Mouse (Mus musculus) megakaryocyte progenitor cell, adult 5-6 weeks (primary cell): Measurements from ENCODE around the gene Rgs16. TPM values are rescaled to one million over a fixed set of nuclear protein-coding genes. Genes with fewer than 3 reads are reported as not detected.
A peak's percentile ranks its signal among the peaks of the same experiment; 100 is the strongest.

Experiments used
- ATAC-seq: replicated peaks from 2 replicates; pipeline ENCODE4 v1.8.0; 2016; ENCODE audit warnings: mild to moderate bottlenecking, moderate TSS enrichment, inconsistent platforms; ENCODE audit not compliant: poor library complexity
- total RNA-seq, 2 experiments: library from RNA; stranded (forward) in 1 of 2; stranded (reverse) in 1 of 2; fragments of 157-497, 149-512 nt in 1 of 2; fragments of 200-1000 nt in 1 of 2; gene quantifications; 2 replicates each; pipeline versions ENCODE4 v1.2.3 to v1.2.4; 2015 to 2017

Gene Rgs16
- not detected in 2 replicates for total RNA-seq (2015)
- 0.44 TPM in 1 of 2 replicates, not detected in the other for total RNA-seq (2017)

DNA sequence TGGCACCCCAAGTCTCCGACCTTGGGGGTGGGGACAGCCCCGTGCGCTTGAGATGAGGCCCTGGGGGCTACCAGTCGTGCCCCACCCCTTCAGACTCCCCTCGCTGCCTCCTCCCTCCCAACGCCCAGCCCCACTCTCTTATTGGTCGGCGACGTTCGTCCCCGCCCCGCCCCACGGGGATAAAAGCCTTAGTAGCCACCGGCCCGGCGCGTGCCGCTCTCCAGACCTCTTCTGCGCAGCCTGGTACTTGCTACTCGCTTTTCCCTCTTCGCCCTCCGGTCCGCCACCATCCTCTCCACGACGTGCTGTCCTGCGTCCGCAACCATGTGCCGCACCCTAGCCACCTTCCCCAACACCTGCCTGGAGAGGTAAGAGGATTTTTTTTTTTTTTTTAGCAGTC, at the start of gene Rgs16:
TSS of gene Rgs16 (plus strand) at position 205 of the 400 bp plus-strand sequence.
- peak; percentile 78 for ATAC-seq

GRCm38 (mm10) chr1:153692526-153692925, 47.6 kb upstream of the Rgs16 start:
- ATAC-seq: no peak

- no peak for ATAC-seq
These were observed 45.6 kb upstream of the Rgs16 start for GRCm38 (mm10) chr1:153694372-153695120.

DNA sequence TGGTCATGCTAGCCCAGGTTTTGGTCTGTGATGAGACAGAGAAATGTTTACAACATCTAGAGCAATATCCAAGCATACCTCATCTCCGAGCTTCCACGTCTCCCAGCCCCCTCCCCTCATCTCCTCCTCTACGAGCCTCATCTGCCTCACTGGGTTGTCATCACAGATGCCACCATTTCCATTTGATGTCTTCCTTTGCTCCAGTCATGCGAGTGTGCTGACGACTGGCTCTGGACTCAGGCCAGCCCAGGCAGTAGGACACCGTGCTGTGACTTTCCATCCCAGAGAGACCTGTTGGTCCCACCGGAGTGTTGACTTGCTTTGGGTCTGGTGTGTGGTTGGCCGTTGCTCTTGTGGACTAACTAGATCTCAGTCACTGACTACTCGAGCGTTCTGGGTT, 44.8 kb upstream of the Rgs16 start:
- ATAC-seq: no peak

DNA sequence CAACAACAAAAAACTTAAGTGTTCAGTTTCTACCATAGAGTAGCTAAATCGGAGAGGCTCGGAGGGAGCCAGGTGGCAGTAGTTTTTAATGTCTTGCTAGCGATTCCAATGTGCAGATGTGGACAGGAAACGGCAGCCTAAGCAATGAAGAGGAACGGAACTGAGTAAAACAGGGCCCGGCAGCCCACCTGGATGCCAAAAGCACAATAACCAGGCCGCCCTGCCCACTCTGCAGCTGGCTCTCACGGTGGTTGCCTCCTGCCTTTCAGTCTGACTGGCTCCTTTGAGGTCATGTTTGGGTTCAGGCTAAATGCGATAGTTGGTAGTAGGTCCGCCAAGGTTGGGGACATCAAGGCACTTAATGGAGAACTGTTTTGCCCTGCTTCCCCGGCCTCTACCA, 44.1 kb upstream of the Rgs16 start:
- no peak for ATAC-seq

DNA sequence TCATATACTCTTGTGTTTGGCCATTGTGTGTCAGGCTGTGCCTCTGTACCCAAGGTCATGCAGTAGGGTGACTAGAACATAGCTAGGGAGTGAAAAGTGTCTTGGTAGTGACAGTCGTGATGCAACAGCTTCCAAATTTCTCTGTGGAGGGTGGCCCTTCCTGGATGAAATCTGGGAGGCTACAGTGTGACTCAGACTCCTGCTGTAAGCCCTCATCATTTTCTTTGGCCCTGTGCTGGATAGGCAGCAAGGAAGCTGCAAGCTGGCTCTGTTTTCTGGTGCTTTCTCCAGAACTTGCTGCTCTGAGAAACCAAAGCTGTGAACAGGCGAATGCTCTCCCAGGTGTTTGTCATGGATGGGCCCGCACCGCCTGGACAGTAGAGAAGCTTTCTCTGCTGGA, 43.6 kb upstream of the Rgs16 start:
- ATAC-seq: no peak

DNA sequence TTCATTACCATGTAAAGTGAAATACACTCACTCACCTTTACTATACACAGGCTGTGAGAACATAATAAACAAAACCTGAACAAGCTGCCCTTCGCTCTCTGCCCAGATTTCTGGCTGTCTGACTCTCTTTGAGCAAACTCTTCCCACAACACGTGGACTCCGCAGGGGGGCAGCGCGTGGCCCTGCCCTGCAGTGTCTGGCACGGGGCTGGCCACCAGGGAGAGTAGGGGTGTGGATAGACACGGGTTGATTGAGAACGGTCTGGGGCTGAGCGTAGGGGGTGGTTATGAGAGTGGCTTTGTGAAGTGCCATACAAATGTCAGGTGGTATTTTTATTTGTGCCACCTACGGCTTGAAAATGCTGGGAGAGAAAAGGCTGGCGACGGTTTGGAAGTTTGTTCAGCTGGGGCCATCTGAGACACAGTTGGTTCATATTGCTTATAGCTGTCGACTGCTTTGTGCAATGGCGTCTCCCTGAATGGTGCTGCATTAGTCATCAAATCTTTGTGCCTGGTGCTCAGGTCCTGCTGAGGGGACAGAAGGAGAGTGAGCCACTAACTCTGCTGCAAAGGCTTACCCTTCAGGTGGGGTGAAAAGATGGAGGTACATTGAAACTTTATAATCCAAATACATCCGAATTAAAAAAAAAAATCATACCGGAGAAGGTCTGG, 42.4 kb upstream of the Rgs16 start:
- no peak for ATAC-seq

GRCm38 (mm10) chr1:153698311-153699084, 41.7 kb upstream of the Rgs16 start:
- no peak for ATAC-seq

DNA sequence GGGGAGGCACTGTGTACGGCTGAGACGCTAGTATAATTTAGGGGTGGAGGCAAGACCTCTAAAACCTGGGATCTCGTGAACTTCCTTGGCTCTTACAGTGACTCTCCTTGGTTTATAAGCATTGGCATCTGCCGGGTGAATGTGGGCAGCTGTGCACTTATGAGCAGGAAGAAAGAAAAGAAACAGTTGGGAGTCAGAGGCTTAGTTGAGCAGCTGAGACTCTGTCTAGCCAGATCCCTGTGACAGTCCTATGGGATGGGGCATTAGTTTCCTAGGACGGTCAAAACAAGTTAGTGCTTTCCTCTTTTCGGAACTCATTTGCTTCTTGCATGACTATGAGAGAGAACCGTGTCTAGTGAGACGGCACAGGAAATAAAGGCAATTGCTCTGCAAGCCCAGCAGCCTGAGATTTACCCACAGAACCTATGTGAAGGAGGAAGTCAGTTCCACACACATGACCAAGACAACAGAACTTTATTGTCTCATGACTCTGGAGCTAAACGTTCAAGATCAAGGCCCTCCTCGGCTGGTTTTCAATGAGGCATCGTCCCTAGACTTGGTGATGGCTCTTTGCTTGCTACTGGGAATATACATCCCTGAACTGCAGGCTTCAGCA, 39.6 kb upstream of the Rgs16 start:
- peak; percentile 57 for ATAC-seq

DNA sequence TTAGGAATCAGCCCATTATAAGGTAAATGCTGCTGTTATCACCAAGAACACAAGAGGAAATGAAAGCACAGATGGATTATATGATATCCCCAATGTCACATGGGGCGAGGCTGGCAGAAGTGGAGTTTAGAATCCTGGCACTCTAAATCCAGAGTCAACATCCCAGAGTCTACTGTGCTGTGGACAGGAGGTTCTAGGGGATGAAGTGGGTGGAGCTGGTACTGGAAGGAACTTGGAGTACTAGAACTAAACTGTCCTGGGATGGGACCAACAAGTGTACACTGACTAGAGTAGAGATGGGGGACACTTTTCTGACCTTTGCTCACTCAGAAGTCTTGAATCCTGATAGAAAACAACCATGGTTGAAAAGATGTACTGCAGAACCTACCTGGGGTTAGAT, 38.7 kb upstream of the Rgs16 start:
- no peak for ATAC-seq

GRCm38 (mm10) chr1:153702166-153702852, 37.8 kb upstream of the Rgs16 start:
- ATAC-seq: 0 out of 2 replicates have a peak, but pooled peaks have one; percentile 30

DNA sequence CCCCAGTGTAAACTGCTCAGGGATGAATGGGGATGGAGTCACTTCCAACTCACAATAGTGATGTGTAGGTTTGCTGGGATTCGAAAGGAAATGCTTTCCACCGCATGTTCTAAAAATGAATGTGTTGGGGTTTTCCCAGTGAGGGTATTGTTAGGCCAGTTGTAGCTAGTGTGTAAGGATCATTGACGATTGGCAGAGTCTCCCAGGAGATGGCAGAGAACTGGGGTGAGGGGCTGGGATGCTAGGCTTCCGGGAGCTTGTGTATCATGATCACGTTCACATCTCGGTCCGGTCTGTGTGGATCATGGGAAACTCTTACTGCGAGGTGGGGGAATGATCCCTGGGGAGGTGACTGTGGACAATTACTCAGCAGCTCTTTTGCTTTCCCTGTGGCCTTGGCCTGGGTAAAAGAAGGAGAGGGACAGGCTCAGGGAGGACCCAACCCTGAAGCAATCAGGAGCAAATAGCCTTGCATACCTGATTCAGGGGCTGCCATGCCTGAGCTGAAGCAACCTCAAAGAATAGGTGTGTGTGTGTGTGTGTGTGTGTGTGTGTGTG, 37.2 kb upstream of the Rgs16 start:
- ATAC-seq: no peak

DNA sequence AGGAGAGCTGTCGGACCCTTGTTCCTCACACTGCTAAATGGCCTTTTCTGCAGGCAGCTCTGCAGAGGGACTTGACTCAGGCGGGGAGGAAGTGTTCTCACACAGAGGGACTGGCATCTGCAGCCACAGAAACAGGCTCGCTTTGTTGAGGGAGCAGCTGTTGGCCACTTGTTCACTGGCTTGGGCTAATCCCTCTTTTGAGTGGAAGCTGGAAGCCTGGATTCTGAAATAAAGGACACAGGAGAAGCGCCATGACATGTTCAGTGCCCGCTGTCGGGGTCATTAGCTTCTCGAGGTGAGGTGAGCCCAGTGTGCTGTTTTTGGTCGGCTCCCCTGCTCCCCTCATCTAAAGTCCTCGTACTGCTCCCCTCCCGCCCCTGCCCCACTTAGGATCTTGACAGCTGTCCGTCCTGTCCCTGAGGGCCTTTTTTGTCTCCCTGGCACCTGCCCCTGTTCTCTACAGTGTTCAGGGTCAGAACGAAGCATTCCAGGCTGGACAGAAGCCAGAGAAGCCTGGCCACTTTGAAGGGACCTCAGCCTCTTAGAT, 36.6 kb upstream of the Rgs16 start:
- no peak; the same call in 1 of the 2 replicates for ATAC-seq

DNA sequence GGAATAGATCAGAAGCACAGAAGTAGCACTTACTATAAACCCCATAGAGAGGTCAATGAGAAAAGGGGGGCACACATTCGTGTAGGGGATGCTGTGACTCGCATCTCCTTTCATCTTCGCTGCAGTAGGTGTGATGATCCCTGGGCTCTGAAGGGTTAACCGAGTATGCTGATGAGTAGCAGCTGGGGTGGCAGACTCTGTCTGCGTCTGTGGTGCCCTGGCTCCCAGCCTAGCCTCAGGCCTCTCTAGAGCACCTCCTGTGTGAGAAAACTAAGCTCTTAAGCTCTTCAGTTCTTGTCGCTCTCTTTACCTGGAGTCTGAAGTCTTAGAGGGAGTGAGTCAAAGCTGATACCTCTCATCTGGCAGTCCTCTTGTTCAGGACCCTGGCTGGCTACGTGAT, 36.0 kb upstream of the Rgs16 start:
- ATAC-seq: no peak

DNA sequence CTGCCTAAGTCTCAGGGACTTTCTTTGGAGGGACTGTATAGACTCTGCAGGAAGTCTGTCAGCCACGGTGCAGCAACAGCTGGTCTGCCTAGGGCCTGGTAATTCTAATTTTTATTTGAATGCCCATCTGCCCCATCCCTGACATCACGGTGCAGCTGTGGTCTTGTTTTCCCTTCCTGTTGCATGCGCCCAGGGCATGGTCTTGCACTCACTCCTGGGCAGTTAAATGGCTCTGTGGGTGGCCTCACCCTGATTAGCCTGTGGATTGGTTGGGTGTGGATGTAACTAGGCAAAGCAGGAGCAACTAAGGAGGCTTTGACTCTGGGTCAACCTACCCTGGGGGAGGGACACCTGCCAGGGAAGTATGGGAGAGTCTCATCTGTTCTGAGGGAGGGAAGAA, 35.2 kb upstream of the Rgs16 start:
- no peak for ATAC-seq

DNA sequence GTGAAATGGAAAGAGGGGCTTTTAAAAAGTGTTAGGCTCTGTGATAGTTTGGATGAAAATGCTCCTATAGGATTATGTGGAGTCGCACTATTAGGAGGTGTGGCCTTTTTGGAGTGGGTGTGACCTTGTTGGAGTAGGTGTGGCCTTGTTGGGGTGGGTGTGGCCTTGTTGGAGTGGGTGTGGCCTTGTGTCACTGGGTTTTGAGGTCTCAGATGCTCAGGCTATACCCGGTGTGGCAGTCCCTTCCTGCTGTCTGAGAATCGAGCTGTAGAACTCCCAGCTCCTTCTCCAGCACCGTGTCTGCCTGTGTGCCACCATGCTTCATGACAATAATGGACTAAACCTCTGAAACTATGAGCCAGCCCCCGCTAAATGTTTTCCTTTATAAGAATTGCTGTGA, 31.5 kb upstream of the Rgs16 start:
- no peak for ATAC-seq

DNA sequence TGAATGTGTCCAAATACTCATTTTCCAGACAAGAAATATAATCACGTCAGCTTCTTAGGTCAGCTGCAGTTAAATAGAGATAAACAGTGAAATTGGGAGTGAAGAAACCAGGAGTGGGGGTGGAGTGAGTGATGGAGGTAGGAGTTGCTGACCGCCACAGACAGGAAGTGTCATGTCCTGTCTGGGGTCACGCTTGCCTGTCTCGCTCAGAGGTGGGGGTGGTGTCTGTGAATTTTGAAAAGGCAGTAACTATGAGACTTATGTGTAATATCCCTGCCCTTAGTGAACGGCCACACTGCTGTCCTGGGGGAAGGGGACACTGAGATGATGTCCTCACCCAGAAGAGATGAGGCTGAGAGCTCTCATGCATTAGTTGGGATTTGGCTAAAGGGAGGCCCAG, 30.7 kb upstream of the Rgs16 start:
- peak; percentile 69 for ATAC-seq

- no peak for ATAC-seq
These were observed 28.4 kb upstream of the Rgs16 start for GRCm38 (mm10) chr1:153711544-153712262.

DNA sequence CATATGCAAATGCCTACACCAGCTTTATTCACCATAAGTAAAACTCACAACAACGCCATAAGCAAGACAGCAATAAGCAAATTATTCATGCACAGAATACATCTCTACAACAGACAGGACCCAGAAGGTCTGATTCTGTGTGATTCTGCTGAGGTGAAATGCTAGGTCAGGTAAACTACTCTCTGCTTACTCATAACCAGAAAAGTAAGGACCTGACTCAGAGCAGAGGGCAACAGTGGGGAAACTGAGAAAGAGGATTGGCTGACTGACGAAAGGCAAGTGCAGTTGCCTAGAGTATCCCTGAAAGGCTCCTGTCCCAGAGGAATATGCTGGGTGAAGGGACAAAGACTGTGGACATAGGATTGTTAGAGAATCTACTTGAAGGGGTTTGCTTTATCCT, 27.5 kb upstream of the Rgs16 start:
- ATAC-seq: no peak
